Comparison of ENCODE assay signal across 10 mouse cellular contexts in genomic region chr8:9157141-9157781, GRCm38 (mm10).
DNase-seq lines count a peak whose midpoint lies in the region; ATAC-seq lines count a peak whose summit lies in the region.
"Had no signal": no experiment of that assay in that cellular context is flagged by ENCODE, and none has a peak within 500 bp of the region (broad histone marks: within the 10 kb centered on the region; RNA-seq: fewer than 3 reads in every experiment).

No protein-coding gene starts in this region.

- H3K27ac ChIP-seq in kidney, embryonic 14.5 days (ENCODE audit: low read depth, low read length), result no peak overlapping the region
- no peak overlapping the region for H3K27ac ChIP-seq in forebrain, embryonic 13.5 days
- H3K27ac ChIP-seq in limb, embryonic 12.5 days, result no peak overlapping the region
- H3K27ac ChIP-seq in neural tube, embryonic 11.5 days (ENCODE audit: low read depth, low read length), result peak overlapping the region; percentile 75

- H3K4me2 ChIP-seq in kidney, embryonic 14.5 days (replicated peaks; ENCODE audit: low read depth, low read length), result peak overlapping the region; percentile 15; the same call in 1 of the 2 replicates
- peak overlapping the region; percentile 47 for H3K4me2 ChIP-seq in forebrain, embryonic 13.5 days
- peak overlapping the region; percentile 10; the same call in 1 of the 2 replicates for H3K4me2 ChIP-seq in limb, embryonic 12.5 days
- peak overlapping the region; percentile 16; the same call in 1 of the 2 replicates for H3K4me2 ChIP-seq in neural tube, embryonic 11.5 days (ENCODE audit: low read depth)

- H3K27me3 ChIP-seq in kidney, embryonic 14.5 days (ENCODE audit: control insufficient read depth, insufficient read depth, low read length), result no peaks in the 10 kb centered on the region
- H3K27me3 ChIP-seq in forebrain, embryonic 13.5 days, result no peaks in the 10 kb centered on the region
- no peaks in the 10 kb centered on the region for H3K27me3 ChIP-seq in limb, embryonic 12.5 days
- H3K27me3 ChIP-seq in neural tube, embryonic 11.5 days (ENCODE audit: control insufficient read depth, insufficient read depth, low read length), result no peaks in the 10 kb centered on the region

- no peak overlapping the region for H3K9ac ChIP-seq in kidney, embryonic 14.5 days (ENCODE audit: low read depth, low read length)
- peak overlapping the region; percentile 5; the same call in 1 of the 2 replicates for H3K9ac ChIP-seq in forebrain, embryonic 13.5 days
- no peak overlapping the region for H3K9ac ChIP-seq in limb, embryonic 12.5 days (replicated peaks)
- H3K9ac ChIP-seq in neural tube, embryonic 11.5 days (ENCODE audit: low read length), result peak overlapping the region; percentile 50

- no peak for DNase-seq in kidney, adult 18-20 months
- DNase-seq in neural tube, embryonic 11.5 days (ENCODE audit: low spot score), result peak; percentile 68
- DNase-seq in frontal cortex, adult 2 months (ENCODE audit: extremely low spot score in 1 of 2, low spot score in 1 of 2), result no peak
- DNase-seq in adipocyte (ENCODE audit: low spot score), result no peak
- DNase-seq in lung, postnatal 25 days (ENCODE audit: low spot score), result no peak
- DNase-seq: adrenal gland, postnatal 14 days; layer of hippocampus, postnatal 36 days had no signal

- peak; percentile 44; the same call in 1 of the 2 replicates for ATAC-seq in kidney, embryonic 14.5 days (ENCODE audit: low FRiP score, low TSS enrichment)
- ATAC-seq in forebrain, embryonic 13.5 days, result peak; percentile 41; the same call in 1 of the 2 replicates
- ATAC-seq in limb, embryonic 12.5 days (ENCODE audit: insufficient number of reproducible peaks, insufficient read depth, low FRiP score, low TSS enrichment, low read depth), result no peak
- ATAC-seq in neural tube, embryonic 11.5 days (ENCODE audit: insufficient read depth, low FRiP score, low TSS enrichment), result peak; percentile 55

- no peaks in the 10 kb centered on the region for H3K9me3 ChIP-seq in kidney, embryonic 14.5 days (ENCODE audit: control insufficient read depth, low read length)
- H3K9me3 ChIP-seq in forebrain, embryonic 13.5 days (replicated peaks), result no peaks in the 10 kb centered on the region
- no peaks in the 10 kb centered on the region for H3K9me3 ChIP-seq in limb, embryonic 12.5 days
- no peaks in the 10 kb centered on the region for H3K9me3 ChIP-seq in neural tube, embryonic 11.5 days (ENCODE audit: control insufficient read depth, low read length)

- no peaks in the 10 kb centered on the region for H3K36me3 ChIP-seq in kidney, embryonic 14.5 days (ENCODE audit: control insufficient read depth, insufficient read depth, low read length)
- no peaks in the 10 kb centered on the region for H3K36me3 ChIP-seq in forebrain, embryonic 13.5 days (ENCODE audit: poor library complexity, severe bottlenecking)
- no peaks in the 10 kb centered on the region for H3K36me3 ChIP-seq in limb, embryonic 12.5 days
- H3K36me3 ChIP-seq in neural tube, embryonic 11.5 days (ENCODE audit: control insufficient read depth, insufficient read depth, low read length), result no peaks in the 10 kb centered on the region

- H3K4me3 ChIP-seq in kidney, embryonic 14.5 days (ENCODE audit: low read length), result no peak overlapping the region
- no peak overlapping the region for H3K4me3 ChIP-seq in forebrain, embryonic 13.5 days
- H3K4me3 ChIP-seq in limb, embryonic 12.5 days (replicated peaks), result no peak overlapping the region
- no peak overlapping the region for H3K4me3 ChIP-seq in neural tube, embryonic 11.5 days (ENCODE audit: low read depth, low read length)

- H3K4me1 ChIP-seq in kidney, embryonic 14.5 days (ENCODE audit: control insufficient read depth, insufficient read depth, low read length), result peaks cover 7% of the 10 kb centered on the region; the same call in 1 of the 2 replicates
- H3K4me1 ChIP-seq in forebrain, embryonic 13.5 days, result peaks cover 23% of the 10 kb centered on the region
- H3K4me1 ChIP-seq in limb, embryonic 12.5 days (replicated peaks), result peaks cover 6% of the 10 kb centered on the region; the same call in 1 of the 2 replicates
- peaks cover 7% of the 10 kb centered on the region; the same call in 1 of the 2 replicates for H3K4me1 ChIP-seq in neural tube, embryonic 11.5 days (ENCODE audit: control insufficient read depth, insufficient read depth, low read length)

- 18% methylated on average over 23 of the region's 23 CpGs for WGBS in kidney, embryonic 14.5 days
- WGBS in forebrain, embryonic 13.5 days, result 4% methylated on average over 23 of the region's 23 CpGs
- WGBS in limb, embryonic 12.5 days, result 46% methylated on average over 23 of the region's 23 CpGs
- WGBS in neural tube, embryonic 11.5 days, result 16% methylated on average over 23 of the region's 23 CpGs

Comparison
In these comparisons a context has a peak if more than half of its experiments do, and no peak if none do; other contexts are left out.
1. H3K9ac ChIP-seq: peak in forebrain, embryonic 13.5 days (single experiment) and neural tube, embryonic 11.5 days (single experiment); none in kidney, embryonic 14.5 days (single experiment) and limb, embryonic 12.5 days (single experiment).
2. Peak in every context shown above with its lines, with median percentiles within 50 percentile points of each other: H3K4me2 ChIP-seq.